Mouse (Mus musculus): ENCODE measurements at regions not wholly inside any gene's neighbourhood (a gene's known extent, or its start where the extent isn't known, plus 50 kb on each side); places are given as distances from the start of the nearest gene placed in this dataset.

- TF ChIP-seq CTCF (conservative IDR thresholded peaks at IDR 0.05 in 1 of 2, IDR thresholded peaks at IDR 0.05 in 1 of 2; ENCODE audit: low read depth in 2 of 2, low read length in 2 of 2), result no peak
- no peak for TF ChIP-seq RAD21 (IDR thresholded peaks at IDR 0.05; ENCODE audit: low read depth, low read length)
- no peak for TF ChIP-seq ZNF384 (IDR thresholded peaks at IDR 0.05; ENCODE audit: low read depth, low read length)
- TF ChIP-seq POLR2AphosphoS2 (IDR thresholded peaks at IDR 0.05; ENCODE audit: low read depth, low read length), result no peak
- TF ChIP-seq CHD2 (IDR thresholded peaks at IDR 0.05; ENCODE audit: low read length), result no peak
- no peak for TF ChIP-seq CHD1 (IDR thresholded peaks at IDR 0.05; ENCODE audit: low read depth, low read length)
Measured at GRCm38 (mm10) chr16:76230516-76231302, 142.9 kb downstream of the Nrip1 start.
